In genomic region chr10:56377966-56378647, GRCm38 (mm10) we compare ENCODE assay signal across 8 mouse cellular contexts. TPM values are rescaled to one million over a fixed set of nuclear protein-coding genes. Genes with fewer than 3 reads are reported as not detected.
DNase-seq lines count a peak whose midpoint lies in the region; ATAC-seq and TF ChIP-seq lines count a peak whose summit lies in the region.

No protein-coding gene starts in this region.

- no peaks in the 10 kb centered on the region for H3K36me3 ChIP-seq in hindbrain, postnatal 0 days (ENCODE audit: insufficient read depth, low read length)
- H3K36me3 ChIP-seq in liver, postnatal 0 days (replicated peaks; ENCODE audit: insufficient read depth, low read length), result no peaks in the 10 kb centered on the region

- in situ Hi-C loops in Patski (cut with MboI; ENCODE audit: low pct_unique_long_range_greater_than_20kb), result no loop called here

- no peak for TF ChIP-seq EP300 in liver, postnatal 0 days (IDR thresholded peaks at IDR 0.05; ENCODE audit: low read depth)

- CTCF ChIA-PET in Patski (lab: Charles Lee), result interaction anchor here (0.7 to 0.9 kb wide), 2 partner anchors 45 to 180 kb away, joined by 3 read pairs; no protein-coding TSS in a partner anchor

- TF ChIP-seq POLR2A in embryonic fibroblast, embryonic 13.5 days (IDR thresholded peaks at IDR 0.05; ENCODE audit: low read depth, low read length), result peak; percentile 40

- TF ChIP-seq CTCF in layer of hippocampus, adult 2 months (conservative IDR thresholded peaks at IDR 0.05), result no peak
- no peak for TF ChIP-seq CTCF in Patski (IDR thresholded peaks at IDR 0.05)
- no peak for TF ChIP-seq CTCF in embryonic fibroblast, embryonic 13.5 days (IDR thresholded peaks at IDR 0.05; ENCODE audit: borderline replicate concordance, insufficient read depth, low read length)
- TF ChIP-seq CTCF in hindbrain, postnatal 0 days (IDR thresholded peaks at IDR 0.05; ENCODE audit: low read depth), result no peak
- TF ChIP-seq CTCF in liver, postnatal 0 days (IDR thresholded peaks at IDR 0.05; ENCODE audit: low read depth), result no peak

- peak overlapping the region; percentile 66 for H3K4me3 ChIP-seq in layer of hippocampus, adult 2 months
- peak overlapping the region; percentile 98 for H3K4me3 ChIP-seq in embryonic fibroblast, embryonic 13.5 days (ENCODE audit: insufficient read depth, low read length)
- peak overlapping the region; percentile 62 for H3K4me3 ChIP-seq in hindbrain, postnatal 0 days (ENCODE audit: low read length)
- H3K4me3 ChIP-seq in liver, postnatal 0 days (ENCODE audit: low read depth, low read length), result peak overlapping the region; percentile 53

- DNase-seq in layer of hippocampus, adult 2 months (ENCODE audit: low spot score in 2 of 2), result no peak
- DNase-seq in layer of hippocampus, adult 9-10 months (ENCODE audit: low spot score), result no peak
- no peak for DNase-seq in Patski (ENCODE audit: low read depth, low spot score)
- peak; percentile 58 for DNase-seq in hindbrain, postnatal 0 days (ENCODE audit: low spot score)
- no peak for DNase-seq in liver, postnatal 0 days
- peak; percentile 52 for DNase-seq in retina, embryonic 14.5 days (ENCODE audit: low spot score)
- no peak for DNase-seq in layer of hippocampus, postnatal 25 days (ENCODE audit: extremely low spot score in 1 of 2, low spot score in 1 of 2)

- ATAC-seq in Patski, result peak; percentile 40
- peak; percentile 33 for ATAC-seq in hindbrain, postnatal 0 days
- ATAC-seq in liver, postnatal 0 days, result peak; percentile 12; the same call in 1 of the 2 replicates

- POLR2A ChIA-PET in Patski (lab: Charles Lee), result no interaction called here

- WGBS in hindbrain, postnatal 0 days, result under 1% methylated on average over 25 of the region's 25 CpGs
- under 1% methylated on average over 25 of the region's 25 CpGs for WGBS in liver, postnatal 0 days (ENCODE audit: insufficient replicate concordance)

- H3K9ac ChIP-seq in hindbrain, postnatal 0 days (replicated peaks; ENCODE audit: low read length), result peak overlapping the region; percentile 68
- H3K9ac ChIP-seq in liver, postnatal 0 days (replicated peaks), result peak overlapping the region; percentile 61

- H3K27ac ChIP-seq in layer of hippocampus, adult 2 months, result peak overlapping the region; percentile 89
- peak overlapping the region; percentile 92 for H3K27ac ChIP-seq in embryonic fibroblast, embryonic 13.5 days (ENCODE audit: insufficient read depth, low read length)
- H3K27ac ChIP-seq in hindbrain, postnatal 0 days, result peak overlapping the region; percentile 81
- H3K27ac ChIP-seq in liver, postnatal 0 days (ENCODE audit: low read depth), result 0 out of 2 replicates have a peak overlapping the region, but pooled peaks have one; percentile 29

- no peaks in the 10 kb centered on the region for H3K27me3 ChIP-seq in Patski
- H3K27me3 ChIP-seq in hindbrain, postnatal 0 days (ENCODE audit: insufficient read depth, low read length), result 0 out of 2 replicates have a peak, but pooled peaks cover 6% of the 10 kb centered on the region
- H3K27me3 ChIP-seq in liver, postnatal 0 days (ENCODE audit: insufficient read depth, low read length), result peaks cover 21% of the 10 kb centered on the region

- peaks cover 2% of the 10 kb centered on the region for H3K4me1 ChIP-seq in embryonic fibroblast, embryonic 13.5 days (ENCODE audit: control insufficient read depth, insufficient read depth, low read length)
- no peaks in the 10 kb centered on the region for H3K4me1 ChIP-seq in hindbrain, postnatal 0 days (ENCODE audit: insufficient read depth, low read length)
- peaks cover 4% of the 10 kb centered on the region for H3K4me1 ChIP-seq in liver, postnatal 0 days (ENCODE audit: insufficient read depth)

- H3K9me3 ChIP-seq in hindbrain, postnatal 0 days (ENCODE audit: low read length), result no peaks in the 10 kb centered on the region
- H3K9me3 ChIP-seq in liver, postnatal 0 days (ENCODE audit: low read length), result no peaks in the 10 kb centered on the region

- H3K4me2 ChIP-seq in hindbrain, postnatal 0 days (ENCODE audit: low read depth, low read length), result peak overlapping the region; percentile 87
- peak overlapping the region; percentile 77 for H3K4me2 ChIP-seq in liver, postnatal 0 days (ENCODE audit: low read depth, low read length)

RNA-seq across cellular contexts. Expression of gene Gja1, which starts 1.0 kb away (rescaled TPM):
- 100 to 1,000 TPM; 264 to 269 TPM for total RNA-seq in layer of hippocampus, adult 2 months (2021)
- polyA plus RNA-seq in Patski (2021), result 19.0 TPM
- polyA plus RNA-seq in embryonic fibroblast, embryonic 13.5 days (2011; ENCODE audit: insufficient read length, low read depth, missing spikeins), result 242 and 268 TPM in 2 replicates
- total RNA-seq in hindbrain, postnatal 0 days (2014; rRNA removed), result 72.7 and 80.6 TPM in 2 replicates
- 194 and 217 TPM in 2 replicates for polyA plus RNA-seq in hindbrain, postnatal 0 days (2015; fragmentation: Nextera tagmentation; extraction: Ambion mirVana)
- polyA plus RNA-seq in liver, postnatal 0 days (2015; fragmentation: Nextera tagmentation; extraction: Ambion mirVana), result 4.1 and 4.6 TPM in 2 replicates
- 100 to 1,000 TPM; 265 to 310 TPM for total RNA-seq in layer of hippocampus, postnatal 25 days (2021)

Comparison
In these comparisons a context has a peak if more than half of its experiments do, and no peak if none do; other contexts are left out.
1. DNase-seq: peak in hindbrain, postnatal 0 days (single experiment) and retina, embryonic 14.5 days (single experiment); none in layer of hippocampus, adult 2 months (0 of 2), layer of hippocampus, adult 9-10 months (single experiment), Patski (single experiment), liver, postnatal 0 days (single experiment) and layer of hippocampus, postnatal 25 days (0 of 2).
2. H3K27ac ChIP-seq: peak in every context shown above with its lines; median percentile 92 in embryonic fibroblast, embryonic 13.5 days; 89 in layer of hippocampus, adult 2 months; 81 in hindbrain, postnatal 0 days; 29 in liver, postnatal 0 days.
3. Peak in every context shown above with its lines, with median percentiles within 50 percentile points of each other: H3K4me3 ChIP-seq and ATAC-seq.